Mouse (Mus musculus) liver, adult 2 months (tissue): ENCODE measurements around the gene Pcdh8.

ENCODE experiments used
- CTCF ChIP-seq: fragments of 200-500 bp; IDR thresholded peaks from 2 replicates; pipeline ENCODE4 v1.5.1; 2011; ENCODE audit warnings: low read depth, low read length, control low read depth
- POLR2A ChIP-seq: fragments of 200-500 bp; IDR thresholded peaks from 2 replicates; pipeline ENCODE4 v1.6.1; 2011; ENCODE audit warnings: low read length, control low read depth; ENCODE audit not compliant: insufficient read depth; ENCODE audit errors: extremely low read depth

GRCm38 (mm10) chr14:79788656-79789204 is 17.6 kb upstream of the Pcdh8 start:
- TF ChIP-seq CTCF (no peak), POLR2A (no peak)
